Mouse (Mus musculus) frontal cortex, postnatal 25 days (tissue): ENCODE data around the gene Abca13.

Source experiments
- DNase-seq, 2 experiments: peaks; one replicate each; pipeline ENCODE4 v3.0.0; 2022; ENCODE audit warnings: low spot score in 2 of 2

The Abca13 gene

DNA sequence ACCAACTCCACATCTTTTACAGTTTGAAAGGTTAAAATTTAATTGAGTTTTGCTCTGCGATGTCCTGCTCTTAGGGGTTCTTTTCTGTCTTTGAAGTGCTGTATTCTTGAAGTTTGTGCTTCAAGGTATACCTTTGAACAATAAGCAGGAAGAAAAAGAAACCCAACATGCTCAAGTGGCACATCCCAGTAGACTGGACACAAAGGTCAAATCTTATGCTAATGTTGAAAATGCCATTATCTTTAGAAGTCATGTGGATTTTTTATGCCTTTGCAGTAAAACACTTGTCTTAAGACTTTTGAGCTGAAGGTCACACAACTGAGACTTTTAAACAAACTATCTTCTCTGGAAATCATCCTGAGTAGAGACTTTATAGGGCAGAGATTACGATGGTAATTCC, 493.2 kb downstream of the Abca13 start:
- DNase-seq = no peak

DNA sequence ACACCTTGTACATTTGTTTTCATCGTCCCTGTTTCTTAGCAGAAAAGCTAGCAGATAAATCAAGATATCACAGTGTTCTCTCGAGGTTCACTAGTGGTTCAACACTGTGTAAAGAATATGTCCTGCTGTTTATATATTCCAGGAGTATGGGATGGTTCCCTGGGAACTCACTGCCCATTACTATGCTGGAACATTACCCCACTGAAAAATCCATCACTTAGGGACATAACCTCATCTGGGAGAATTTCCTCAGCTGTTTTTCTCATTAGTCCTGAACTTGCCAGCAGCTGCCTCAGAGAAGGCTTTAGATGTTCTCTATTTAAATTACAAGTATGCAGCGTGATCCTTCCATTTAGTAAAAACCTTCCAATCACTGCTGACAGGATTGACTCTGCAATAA, 513.4 kb downstream of the Abca13 start:
- DNase-seq = no peak

DNA sequence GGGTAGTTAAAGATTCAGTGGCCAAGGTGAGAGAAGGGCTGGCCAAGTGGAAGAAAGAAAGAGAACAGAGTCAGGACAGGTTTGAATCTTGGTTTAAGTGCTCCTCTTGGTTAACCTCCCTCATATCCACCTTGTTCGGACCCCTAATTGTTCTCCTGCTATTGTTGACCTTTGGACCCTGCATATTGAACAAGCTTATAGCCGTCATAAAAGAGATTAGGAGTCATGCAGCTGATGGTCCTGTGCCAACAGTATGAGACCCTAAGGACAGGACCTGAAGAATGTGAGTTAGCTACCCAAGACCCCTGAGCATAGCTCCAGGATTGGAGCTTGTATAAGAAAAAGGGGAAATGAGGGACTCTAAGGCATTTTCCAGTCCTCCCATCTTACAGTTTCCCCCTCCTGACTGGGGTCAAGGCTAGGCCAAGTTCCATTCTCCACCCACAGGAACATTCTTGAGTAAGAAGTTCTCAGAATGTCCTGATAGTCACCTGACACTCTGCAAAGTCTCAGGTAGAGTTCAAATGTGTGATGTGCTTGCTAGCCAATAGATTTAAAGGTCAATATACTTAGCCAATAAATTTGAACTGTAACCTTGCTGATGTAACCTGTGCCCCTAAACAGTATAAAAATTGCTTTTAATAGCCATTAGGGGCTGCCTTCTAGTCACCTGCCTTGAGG, 536.2 kb downstream of the Abca13 start:
- DNase-seq = no peak

DNA sequence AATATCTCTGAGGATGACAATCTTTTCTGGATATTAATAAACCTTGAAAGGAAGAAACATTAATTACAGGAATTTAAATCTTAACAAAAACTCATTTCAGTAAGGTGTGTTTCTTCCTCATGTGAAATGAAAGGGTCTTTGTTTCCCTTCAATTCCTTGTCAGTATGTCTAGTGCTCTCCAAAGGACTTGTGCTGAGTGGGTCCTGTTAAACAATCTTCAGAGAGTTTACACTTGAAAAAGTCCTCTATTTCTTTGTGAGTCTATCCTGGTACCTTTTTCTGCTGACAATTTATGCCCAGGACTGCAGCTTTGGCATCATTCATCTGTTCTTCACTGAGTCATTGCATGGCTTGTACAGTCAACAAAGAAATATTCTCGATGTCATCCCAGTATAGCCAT, 539.6 kb downstream of the Abca13 start:
- DNase-seq = no peak
